Mouse (Mus musculus) hindbrain, embryonic 14.5 days (tissue): Measurements from ENCODE around the gene Alg11. TPM values are rescaled to one million over a fixed set of nuclear protein-coding genes. Genes with fewer than 3 reads are reported as not detected.

ENCODE experiments used
- ATAC-seq: fragments of 200-750 bp; cut with Nextera tagmentation; 2 replicates; pipeline ENCODE4 v1.8.0; 2017; ENCODE audit warnings: moderate number of reproducible peaks, mild to moderate bottlenecking, moderate TSS enrichment, moderate library complexity; ENCODE audit not compliant: low FRiP score
- DNase-seq: peaks from one replicate; pipeline ENCODE4 v3.0.0-alpha.2; 2015; ENCODE audit warnings: low spot score
- H3K27ac ChIP-seq: fragments of 300-500 bp; sonication (generic); 2 replicates; pipeline ENCODE4 v1.5.1; 2014; ENCODE audit warnings: mild to moderate bottlenecking, moderate library complexity
- H3K27me3 ChIP-seq: fragments of 300-500 bp; sonication (generic); 2 replicates; pipeline ENCODE4 v1.6.1; 2014; ENCODE audit warnings: mild to moderate bottlenecking, low read length, mixed read lengths; ENCODE audit not compliant: control insufficient read depth, insufficient read depth
- H3K36me3 ChIP-seq: fragments of 300-500 bp; sonication (generic); replicated peaks from 2 replicates; pipeline ENCODE4 v1.6.1; 2014; ENCODE audit not compliant: control insufficient read depth, insufficient read depth
- H3K4me1 ChIP-seq: fragments of 300-500 bp; sonication (generic); replicated peaks from 2 replicates; pipeline ENCODE4 v1.6.1; 2014; ENCODE audit warnings: antibody characterized with exemption, low read length, mixed read lengths; ENCODE audit not compliant: control insufficient read depth, insufficient read depth
- H3K4me2 ChIP-seq: fragments of 300-500 bp; sonication (generic); replicated peaks from 2 replicates; pipeline ENCODE4 v1.6.1; 2014; ENCODE audit warnings: mild to moderate bottlenecking, moderate library complexity
- H3K4me3 ChIP-seq: fragments of 300-500 bp; sonication (generic); replicated peaks from 2 replicates; pipeline ENCODE4 v1.5.1; 2014; ENCODE audit warnings: mild to moderate bottlenecking, low read length
- H3K9ac ChIP-seq: fragments of 300-500 bp; sonication (generic); 2 replicates; pipeline ENCODE4 v1.6.1; 2014
- H3K9me3 ChIP-seq: fragments of 300-500 bp; sonication (generic); 2 replicates; pipeline ENCODE4 v1.6.1; 2016; ENCODE audit warnings: low read length; ENCODE audit not compliant: control insufficient read depth
- WGBS: fragments of 180-500 bp; shearing (Covaris S2); extraction: QIAGEN DNeasy Blood & Tissue Kit; methylation state at CpG from one replicate; pipeline ENCODE4 v1.1.7; 2014; 5-methylcytosine and 5-hydroxymethylcytosine counted together
- polyA plus RNA-seq: library from polyadenylated mRNA; unstranded; fragments of >200 nt; fragmentation: Nextera tagmentation; extraction: Ambion mirVana; gene quantifications from 2 replicates; pipeline ENCODE4 v1.2.1, GENCODE M21; 2014

The Alg11 gene
- polyA plus RNA-seq, 1 experiment from 2014 or later, result 41.6 TPM

GRCm38 (mm10) chr8:22058368-22058767 lies 2.2 kb upstream of the Alg11 start:
- 85% methylated on average over 9 of the region's 9 CpGs for WGBS
- Histone ChIP-seq H3K4me1 (peaks cover 6% of the 10 kb centered on the region), H3K27me3 (peaks cover 12% of the 10 kb centered on the region; the same call in 1 of the 2 replicates), H3K36me3 (peaks cover 6% of the 10 kb centered on the region), H3K9me3 (no peaks in the 10 kb centered on the region), H3K9ac (no peak overlapping the region), H3K4me3 (no peak overlapping the region), H3K4me2 (no peak overlapping the region), H3K27ac (no peak overlapping the region)
- ATAC-seq (no peak), DNase-seq (no peak)

GRCm38 (mm10) chr8:22059153-22059738 lies 1.3 kb upstream of the Alg11 start:
- no peak overlapping the region for H3K27ac ChIP-seq

GRCm38 (mm10) chr8:22059821-22060445 lies 588 bp upstream of the Alg11 start, which contains the start of gene Atp7b:
TSS of gene Atp7b (minus strand) at chr8:22060305.
- peaks cover 6% of the 10 kb centered on the region for H3K4me1 ChIP-seq
- no peaks in the 10 kb centered on the region for H3K9me3 ChIP-seq
- ATAC-seq (peak; percentile 89; the same call in 1 of the 2 replicates), DNase-seq (no peak)
- peak within 1 kb of the TSS; percentile 81 for H3K4me2 ChIP-seq
- peak within 1 kb of the TSS; percentile 61 for H3K4me3 ChIP-seq
- peaks cover 20% of the 10 kb centered on the region for H3K36me3 ChIP-seq
- H3K9ac ChIP-seq, result peak within 1 kb of the TSS; percentile 59
- WGBS, result 2% methylated on average over 41 of the region's 46 CpGs
- H3K27me3 ChIP-seq, result peaks cover 12% of the 10 kb centered on the region; the same call in 1 of the 2 replicates
- H3K27ac ChIP-seq, result no peak within 1 kb of the TSS

More at GRCm38 (mm10) chr8:22059153-22059738, 1.3 kb upstream of the Alg11 start:
- WGBS, result 37% methylated on average over 11 of the region's 11 CpGs
- H3K4me2 ChIP-seq, result peak overlapping the region; percentile 81
- H3K36me3 ChIP-seq, result peaks cover 14% of the 10 kb centered on the region
- no peak for ATAC-seq
- H3K27me3 ChIP-seq, result peaks cover 12% of the 10 kb centered on the region; the same call in 1 of the 2 replicates
- peak overlapping the region; percentile 59 for H3K9ac ChIP-seq
- peak overlapping the region; percentile 61 for H3K4me3 ChIP-seq
- no peak for DNase-seq
- peaks cover 6% of the 10 kb centered on the region for H3K4me1 ChIP-seq
- H3K9me3 ChIP-seq, result no peaks in the 10 kb centered on the region

GRCm38 (mm10) chr8:22061126-22061525 lies 605 bp downstream of the Alg11 start:
- H3K9me3 ChIP-seq, result no peaks in the 10 kb centered on the region
- H3K27ac ChIP-seq, result no peak overlapping the region
- H3K4me2 ChIP-seq, result peak overlapping the region; percentile 76
- H3K9ac ChIP-seq, result peak overlapping the region; percentile 47; the same call in 1 of the 2 replicates
- ATAC-seq (no peak), DNase-seq (no peak)
- H3K4me3 ChIP-seq, result peak overlapping the region; percentile 61
- peaks cover 12% of the 10 kb centered on the region; the same call in 1 of the 2 replicates for H3K27me3 ChIP-seq
- H3K36me3 ChIP-seq, result peaks cover 32% of the 10 kb centered on the region
- H3K4me1 ChIP-seq, result peaks cover 6% of the 10 kb centered on the region
- WGBS, result 9% methylated on average over 3 of the region's 3 CpGs

GRCm38 (mm10) chr8:22079313-22080007 lies 18.9 kb downstream of the Alg11 start:
- 86% methylated on average over 9 of the region's 9 CpGs for WGBS
- H3K9me3 ChIP-seq, result no peaks in the 10 kb centered on the region
- H3K36me3 ChIP-seq, result no peaks in the 10 kb centered on the region
- H3K27me3 ChIP-seq, result no peaks in the 10 kb centered on the region
- no peak overlapping the region for H3K27ac ChIP-seq
- no peak for ATAC-seq
- DNase-seq, result no peak
- no peak overlapping the region for H3K4me2 ChIP-seq
- no peak overlapping the region for H3K9ac ChIP-seq
- H3K4me1 ChIP-seq, result no peaks in the 10 kb centered on the region
- H3K4me3 ChIP-seq, result no peak overlapping the region

- ATAC-seq (no peak), DNase-seq (no peak)
- Histone ChIP-seq H3K4me1 (no peaks in the 10 kb centered on the region), H3K27ac (no peak overlapping the region), H3K27me3 (no peaks in the 10 kb centered on the region), H3K9me3 (no peaks in the 10 kb centered on the region), H3K4me3 (no peak overlapping the region), H3K9ac (no peak overlapping the region), H3K4me2 (no peak overlapping the region), H3K36me3 (no peaks in the 10 kb centered on the region)
- WGBS, result 95% methylated on average over 4 of the region's 4 CpGs
Measured at GRCm38 (mm10) chr8:22089226-22089625, 28.7 kb downstream of the Alg11 start.

- Histone ChIP-seq H3K9me3 (no peaks in the 10 kb centered on the region), H3K4me3 (no peak overlapping the region), H3K9ac (no peak overlapping the region), H3K4me1 (no peaks in the 10 kb centered on the region), H3K36me3 (no peaks in the 10 kb centered on the region), H3K27me3 (no peaks in the 10 kb centered on the region), H3K27ac (no peak overlapping the region), H3K4me2 (no peak overlapping the region)
- DNase-seq (peak; percentile 24), ATAC-seq (no peak)
- WGBS, result 49% methylated on average over 8 of the region's 8 CpGs
Measured at GRCm38 (mm10) chr8:22091568-22091967, 31.0 kb downstream of the Alg11 start.

GRCm38 (mm10) chr8:22107020-22107419 lies 46.5 kb downstream of the Alg11 start:
- H3K36me3 ChIP-seq, result no peaks in the 10 kb centered on the region
- WGBS, result 82% methylated on average over 4 of the region's 4 CpGs
- no peak overlapping the region for H3K4me3 ChIP-seq
- no peaks in the 10 kb centered on the region for H3K9me3 ChIP-seq
- H3K4me1 ChIP-seq, result no peaks in the 10 kb centered on the region
- H3K27me3 ChIP-seq, result no peaks in the 10 kb centered on the region
- H3K9ac ChIP-seq, result no peak overlapping the region
- DNase-seq (no peak), ATAC-seq (no peak)
- H3K27ac ChIP-seq, result no peak overlapping the region
- no peak overlapping the region for H3K4me2 ChIP-seq
